Mouse (Mus musculus) hematopoietic multipotent progenitor cell, adult 10-12 weeks (in vitro differentiated cells): ENCODE measurements around the gene Spdl1. TPM values are rescaled to one million over a fixed set of nuclear protein-coding genes. Genes with fewer than 3 reads are reported as not detected.

Experiments
- polyA plus RNA-seq: library from polyadenylated mRNA; stranded (reverse); fragments of >175 nt; gene quantifications from 2 replicates; pipeline ENCODE4 v1.2.3, GENCODE M21; 2012; ENCODE audit warnings: low replicate concordance

Spdl1 gene
- 0.27 and 1.00 TPM in 2 replicates for polyA plus RNA-seq

GRCm38 (mm10) chr11:34833318-34834086 is at the start of gene Spdl1:
Spdl1 (minus strand) TSS chr11:34833641.

GRCm38 (mm10) chr11:34783587-34784043 is 49.8 kb downstream of the Spdl1 start, which contains the start of gene Dock2:
Dock2 (minus strand) TSS chr11:34783892.

Other genes starting within 250 kb of the Spdl1 start
- gene Dock2, start 49.7 kb downstream of the Spdl1 start, polyA plus RNA-seq, result 64.6 and 105 TPM in 2 replicates